Mouse (Mus musculus) brown adipose tissue, adult 24 weeks (tissue): Measurements from ENCODE around the gene Tubb3. TPM values are rescaled to one million over a fixed set of nuclear protein-coding genes. Genes with fewer than 3 reads are reported as not detected.
"Not testable (repeated sequence)": the region's sequence is repeated elsewhere in the genome, so short reads cannot be mapped to it uniquely, and the experiment has no call there.

Experiments used
- H3K27ac ChIP-seq: fragments of 200-500 bp; replicated peaks from 2 replicates; pipeline ENCODE4 v1.5.1; 2012; ENCODE audit warnings: low read depth, mild to moderate bottlenecking, low read length
- H3K4me1 ChIP-seq: fragments of 200-500 bp; 2 replicates; pipeline ENCODE4 v1.6.1; 2012; ENCODE audit warnings: low read length, mixed read lengths; ENCODE audit not compliant: control insufficient read depth, insufficient read depth, insufficient read length
- H3K4me3 ChIP-seq: fragments of 200-500 bp; 2 replicates; pipeline ENCODE4 v1.5.1; 2012; ENCODE audit warnings: low read depth, mild to moderate bottlenecking, low read length, moderate library complexity; ENCODE audit not compliant: insufficient read depth
- polyA plus RNA-seq: library from polyadenylated mRNA; stranded (reverse); fragments of >200 nt; gene quantifications from 2 replicates; pipeline ENCODE4 v1.2.4, GENCODE M21; 2012; ENCODE audit not compliant: missing spikeins, insufficient read depth, insufficient read length

Tubb3 gene
- polyA plus RNA-seq, 1 experiment: 0.75 TPM

DNA sequence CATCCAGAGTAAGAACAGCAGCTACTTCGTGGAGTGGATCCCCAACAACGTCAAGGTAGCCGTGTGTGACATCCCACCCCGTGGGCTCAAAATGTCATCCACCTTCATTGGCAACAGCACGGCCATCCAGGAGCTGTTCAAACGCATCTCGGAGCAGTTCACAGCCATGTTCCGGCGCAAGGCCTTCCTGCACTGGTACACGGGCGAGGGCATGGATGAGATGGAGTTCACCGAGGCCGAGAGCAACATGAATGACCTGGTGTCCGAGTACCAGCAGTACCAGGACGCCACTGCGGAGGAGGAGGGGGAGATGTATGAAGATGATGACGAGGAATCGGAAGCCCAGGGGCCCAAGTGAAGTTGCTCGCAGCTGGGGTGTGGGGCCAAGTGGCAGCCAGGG, 10.1 kb downstream of the Tubb3 start:
- no peak overlapping the region for H3K4me3 ChIP-seq
- H3K27ac ChIP-seq: no peak overlapping the region
- H3K4me1 ChIP-seq: no peaks in the 10 kb centered on the region

DNA sequence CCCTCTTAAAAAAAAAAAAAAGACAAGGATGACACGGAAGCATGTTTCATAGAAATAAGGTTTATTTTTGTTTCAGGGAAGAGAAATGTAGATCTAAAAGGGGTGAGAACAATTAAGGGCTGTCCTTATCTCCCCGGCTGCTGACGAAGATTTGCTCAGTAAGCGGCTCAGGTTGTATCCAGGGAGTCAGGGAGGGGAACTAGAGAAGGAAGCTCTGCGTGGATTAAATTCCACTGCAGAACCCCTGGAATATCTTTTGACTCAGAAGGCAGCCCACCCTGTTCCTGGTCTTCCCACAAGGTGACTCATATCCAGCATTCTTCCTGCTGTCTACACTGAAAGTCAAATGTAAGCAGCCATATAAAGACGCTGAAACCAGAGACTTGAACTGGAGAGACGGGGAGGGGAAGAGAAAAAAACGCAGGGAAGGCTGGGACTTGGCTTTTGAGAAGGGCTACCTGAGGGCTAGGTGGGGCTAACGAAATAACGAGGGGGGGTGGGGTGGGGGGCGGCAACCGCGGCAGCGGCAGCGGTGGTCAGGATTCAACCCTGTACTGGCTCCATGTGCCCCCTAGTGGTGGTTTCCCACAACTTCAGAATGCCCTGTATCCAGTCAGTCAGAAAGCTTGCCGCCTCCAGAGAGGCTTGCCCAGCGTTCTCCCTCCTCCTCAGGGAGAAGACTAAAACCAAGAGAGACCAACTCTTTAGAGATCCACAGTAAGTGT, 11.0 kb downstream of the Tubb3 start:
- no peaks in the 10 kb centered on the region for H3K4me1 ChIP-seq
- H3K27ac ChIP-seq: no peak overlapping the region
- H3K4me3 ChIP-seq: no peak overlapping the region

DNA sequence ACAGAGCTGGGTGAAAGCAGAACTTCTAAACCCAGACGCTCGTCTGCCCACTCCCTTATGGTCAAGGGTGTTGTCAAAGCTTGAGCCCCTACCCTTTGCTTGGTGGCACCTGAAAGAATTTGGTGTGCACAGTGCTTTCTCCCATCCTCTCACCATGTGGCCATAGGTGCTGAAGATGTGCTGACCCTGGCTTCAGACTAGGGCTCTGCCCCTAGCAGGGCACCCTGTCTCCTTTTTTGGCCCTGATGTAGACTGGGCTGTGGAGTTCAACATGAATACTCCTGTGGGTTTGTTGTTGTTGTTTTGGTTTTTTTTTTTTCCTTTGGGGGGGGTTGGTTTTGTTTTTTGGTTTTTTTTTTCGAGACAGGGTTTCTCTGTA, 11.5 kb downstream of the Tubb3 start:
- Histone ChIP-seq H3K4me3 (no peak overlapping the region), H3K4me1 (no peaks in the 10 kb centered on the region), H3K27ac (no peak overlapping the region)

DNA sequence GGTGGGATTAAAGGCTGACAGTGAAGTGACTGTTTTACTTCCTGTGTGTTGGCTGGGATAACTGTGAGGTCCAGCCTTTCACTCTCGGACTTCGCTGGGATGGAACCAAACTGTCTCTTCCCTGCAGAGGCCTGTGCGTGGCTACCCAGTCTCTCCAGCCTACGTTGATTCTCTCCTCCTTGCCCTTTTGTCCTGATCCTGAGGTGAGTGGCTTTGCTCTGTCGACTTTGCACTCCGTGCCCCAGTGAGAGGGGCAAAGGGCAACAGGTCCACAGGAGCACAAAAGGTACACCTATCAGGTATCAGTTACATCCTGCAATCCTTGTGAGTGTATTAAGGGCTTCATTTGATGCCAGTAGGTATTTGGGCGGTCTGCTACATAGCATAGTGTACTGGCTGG, 12.2 kb downstream of the Tubb3 start, which contains the start of gene Def8:
Gene Def8 (plus strand): TSS at position 87 of the 400 bp plus-strand sequence.
- no peaks in the 10 kb centered on the region for H3K4me1 ChIP-seq
- no peak within 1 kb of the TSS for H3K27ac ChIP-seq
- no peak within 1 kb of the TSS for H3K4me3 ChIP-seq

DNA sequence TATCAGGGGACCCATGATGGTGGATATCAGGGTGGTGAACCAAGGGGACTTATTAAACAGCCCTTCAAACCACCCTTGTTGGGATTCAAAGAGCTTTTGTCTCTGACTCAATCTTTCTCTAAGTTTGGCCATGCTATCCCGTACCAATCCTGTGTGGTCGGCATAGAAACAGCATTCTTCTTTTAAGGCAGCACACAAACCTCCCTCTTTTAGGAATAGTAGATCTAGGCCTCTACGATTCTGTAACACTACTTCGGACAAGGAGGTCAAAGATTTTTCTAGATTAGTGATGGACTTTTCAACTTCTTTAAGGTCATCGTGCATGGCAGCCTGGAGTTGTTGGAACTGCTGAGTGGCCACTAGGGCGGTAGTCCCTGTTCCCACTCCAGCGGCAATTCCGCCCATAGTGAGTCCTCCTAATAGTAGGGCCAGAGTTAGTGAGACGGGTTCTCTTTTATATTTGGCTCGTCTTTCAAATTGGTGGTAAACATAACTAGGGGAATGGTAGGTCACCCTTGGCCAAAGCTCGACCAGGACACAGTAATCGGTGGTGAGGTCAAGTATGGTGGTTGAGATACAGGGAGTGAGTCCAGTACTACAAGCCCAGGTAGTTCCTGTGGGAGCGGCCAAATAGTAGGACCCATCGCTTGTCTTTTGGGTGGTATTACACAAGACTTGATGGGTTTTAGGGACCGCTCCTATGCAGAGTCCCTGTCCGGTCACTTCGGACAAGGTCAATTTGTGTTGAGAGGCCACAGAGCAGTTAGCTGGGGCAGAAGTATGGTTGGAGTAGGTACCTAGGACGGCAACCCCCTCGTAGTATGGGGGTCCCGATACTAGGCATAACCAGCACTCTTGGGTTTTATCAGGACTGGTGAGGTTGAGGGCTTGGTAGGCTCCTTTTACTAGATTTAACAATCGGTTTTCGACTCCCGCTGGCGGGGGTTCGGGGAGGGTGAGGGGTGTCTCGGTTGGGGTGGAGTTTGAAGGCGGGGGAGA, 15.6 kb downstream of the Tubb3 start:
- Histone ChIP-seq H3K4me3 (no peak overlapping the region), H3K4me1 (no peaks in the 10 kb centered on the region), H3K27ac (no peak overlapping the region)

DNA sequence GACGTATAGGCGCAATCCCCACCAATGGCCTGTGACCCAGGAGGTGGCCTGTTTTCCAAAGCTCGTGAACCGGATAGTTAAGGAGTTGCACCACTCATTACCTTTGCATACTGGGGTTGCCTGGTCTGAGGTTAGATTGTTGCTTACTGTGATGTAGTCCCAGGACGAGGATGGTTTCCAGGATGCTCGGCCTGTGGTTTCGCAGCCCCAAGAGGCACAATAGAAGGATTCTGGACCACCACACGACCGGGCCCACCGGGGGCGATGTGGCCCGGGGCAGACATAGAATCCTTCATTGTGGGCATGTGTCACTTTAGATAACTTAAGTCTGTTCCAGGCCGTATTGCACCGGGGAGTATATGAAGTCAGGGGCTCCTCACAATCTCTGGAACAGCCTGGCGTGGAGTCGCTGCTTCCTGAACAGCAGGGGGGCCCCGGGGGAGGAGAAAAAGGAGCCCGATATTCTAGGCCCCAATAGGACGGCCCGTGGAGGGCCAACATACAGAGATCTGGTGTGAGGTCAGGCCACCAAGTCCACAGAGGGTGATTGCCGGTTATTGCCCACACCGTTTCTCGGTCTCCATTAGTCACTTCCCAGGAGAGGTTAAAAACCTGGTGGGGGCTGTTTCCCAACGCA, 16.5 kb downstream of the Tubb3 start:
- Histone ChIP-seq H3K27ac (no peak overlapping the region), H3K4me3 (no peak overlapping the region), H3K4me1 (no peaks in the 10 kb centered on the region)

DNA sequence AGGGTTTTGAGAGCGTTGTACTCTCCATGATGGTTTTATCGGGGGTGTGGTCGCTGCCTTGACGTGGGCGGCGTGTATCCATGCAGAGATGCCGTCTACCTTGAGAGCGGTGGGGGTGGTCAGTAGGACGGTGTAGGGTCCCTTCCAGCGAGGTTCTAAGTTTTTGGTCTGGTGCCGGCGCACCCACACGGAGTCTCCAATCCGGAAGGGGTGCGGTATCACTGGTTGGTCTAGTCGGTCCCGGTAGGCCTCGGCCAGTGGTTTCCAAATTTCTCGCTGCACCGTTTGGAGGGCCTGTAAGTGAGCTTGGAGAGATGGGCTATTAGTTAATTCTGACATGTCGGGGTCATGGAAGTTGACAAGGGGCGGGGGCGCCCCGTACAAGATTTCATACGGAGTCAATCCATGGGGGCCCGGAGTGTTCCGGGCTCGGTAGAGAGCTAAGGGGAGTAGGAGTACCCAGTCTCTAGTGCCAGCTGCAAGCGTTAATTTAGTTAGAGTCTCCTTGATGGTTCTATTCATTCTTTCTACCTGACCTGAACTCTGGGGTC, 17.2 kb downstream of the Tubb3 start:
- H3K4me1 ChIP-seq: no peaks in the 10 kb centered on the region
- no peak overlapping the region for H3K4me3 ChIP-seq
- no peak overlapping the region for H3K27ac ChIP-seq

DNA sequence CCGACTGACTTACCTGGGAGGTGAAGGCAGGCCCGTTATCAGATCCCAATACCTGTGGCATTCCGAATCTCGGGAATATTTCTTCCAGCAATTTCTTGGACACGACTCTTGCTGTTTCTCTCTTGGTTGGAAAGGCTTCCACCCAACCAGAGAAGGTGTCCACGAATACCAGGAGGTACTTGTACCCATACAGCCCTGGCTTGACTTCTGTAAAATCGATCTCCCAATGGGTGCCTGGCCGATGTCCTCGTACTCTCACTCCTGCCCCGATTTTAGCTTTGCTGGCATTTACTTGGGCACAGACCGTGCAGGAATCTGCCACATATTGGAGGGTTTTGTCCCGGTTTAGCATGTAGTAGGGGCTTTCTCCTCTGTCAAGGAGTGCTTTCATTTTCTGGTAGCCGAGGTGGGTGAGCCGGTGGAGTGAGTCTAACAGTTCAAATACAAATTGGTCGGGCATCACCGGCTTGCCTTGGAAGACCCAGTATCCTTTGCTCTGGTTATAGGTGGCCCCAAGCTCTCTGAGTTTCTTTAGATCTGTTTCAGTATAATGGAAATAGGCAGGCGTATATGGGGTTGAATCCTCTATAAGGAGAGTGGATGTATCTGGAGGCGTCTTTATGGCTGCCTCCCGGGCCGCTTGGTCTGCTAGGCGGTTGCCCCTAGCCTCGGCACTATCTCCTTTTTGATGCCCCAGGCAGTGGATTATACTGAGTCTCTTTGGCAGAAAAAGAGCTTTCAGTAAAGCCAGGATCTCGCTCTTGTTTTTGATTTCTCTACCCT, 17.9 kb downstream of the Tubb3 start:
- no peak overlapping the region for H3K27ac ChIP-seq

DNA sequence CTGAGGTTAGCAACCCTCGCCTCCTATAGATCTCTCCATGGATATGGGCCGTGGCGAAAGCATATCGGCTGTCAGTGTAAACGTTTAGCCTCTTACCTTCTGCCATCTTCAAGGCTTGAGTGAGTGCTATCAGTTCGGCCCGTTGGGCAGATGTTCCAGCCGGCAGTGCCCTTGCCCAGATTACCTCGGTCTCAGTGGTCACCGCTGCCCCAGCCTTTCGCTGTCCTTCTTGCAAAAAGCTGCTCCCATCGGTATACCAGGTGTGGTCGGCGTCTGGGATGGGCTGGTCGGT, 18.4 kb downstream of the Tubb3 start:
- not testable (repeated sequence) for H3K27ac ChIP-seq, H3K4me1 ChIP-seq, H3K4me3 ChIP-seq

More for the DNA sequence above, 17.9 kb downstream of the Tubb3 start:
- Histone ChIP-seq H3K4me3 (no peak overlapping the region), H3K4me1 (no peaks in the 10 kb centered on the region)

DNA sequence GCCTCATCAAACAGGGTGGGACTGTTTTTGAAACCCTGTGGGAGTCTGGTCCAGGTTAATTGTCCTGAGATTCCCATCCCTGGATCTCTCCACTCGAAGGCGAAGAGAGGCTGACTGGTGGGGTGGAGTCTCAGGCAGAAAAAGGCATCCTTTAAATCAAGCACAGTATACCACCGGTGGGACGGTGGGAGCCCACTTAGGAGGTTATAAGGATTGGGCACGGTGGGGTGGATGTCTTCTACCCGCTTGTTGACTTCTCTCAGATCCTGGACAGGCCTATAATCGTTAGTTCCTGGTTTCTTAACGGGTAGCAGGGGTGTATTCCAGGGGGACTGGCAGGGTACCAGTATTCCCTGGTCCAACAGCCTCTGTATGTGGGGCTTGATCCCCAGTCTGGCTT, 19.7 kb downstream of the Tubb3 start:
- not testable (repeated sequence) for H3K27ac ChIP-seq, H3K4me3 ChIP-seq

DNA sequence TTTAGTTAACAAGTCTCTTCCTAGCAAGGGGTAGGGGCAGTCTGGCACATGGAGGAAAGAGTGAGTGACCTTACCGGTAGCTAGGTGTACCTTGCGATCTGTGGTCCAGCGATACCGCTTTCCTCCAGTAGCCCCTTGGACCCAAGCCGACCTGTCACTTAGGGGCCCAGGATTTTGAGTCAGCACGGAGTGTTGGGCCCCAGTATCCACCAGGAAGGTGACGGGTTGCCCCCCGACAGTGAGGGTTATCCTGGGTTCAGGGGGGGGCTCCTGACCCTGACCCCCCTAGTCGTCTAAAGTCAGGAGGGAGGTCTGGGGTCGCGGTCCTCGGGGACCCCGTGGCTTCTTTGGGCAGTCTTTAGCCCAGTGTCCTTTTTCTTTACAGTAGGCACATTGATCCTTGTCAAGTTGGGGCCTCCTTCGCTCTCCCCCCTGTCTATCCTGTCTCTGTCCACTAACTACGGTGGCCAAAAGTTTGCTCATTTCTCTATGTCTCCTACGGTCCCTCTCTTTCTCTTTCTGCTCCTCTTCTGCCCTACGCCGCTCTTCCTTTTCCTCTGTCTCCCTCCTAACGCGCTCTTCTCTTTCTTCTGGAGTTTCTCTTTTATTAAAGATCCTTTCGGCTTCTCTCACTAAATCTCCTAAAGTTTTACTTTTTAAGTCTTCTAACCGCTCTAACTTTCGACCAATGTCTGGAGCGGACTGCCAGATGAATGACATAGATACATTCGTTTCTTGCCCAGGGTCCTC, 20.6 kb downstream of the Tubb3 start:
- no peaks in the 10 kb centered on the region for H3K4me1 ChIP-seq
- no peak overlapping the region for H3K27ac ChIP-seq
- H3K4me3 ChIP-seq: no peak overlapping the region

More for the DNA sequence above, 19.7 kb downstream of the Tubb3 start:
- H3K4me1 ChIP-seq: not testable (repeated sequence)

DNA sequence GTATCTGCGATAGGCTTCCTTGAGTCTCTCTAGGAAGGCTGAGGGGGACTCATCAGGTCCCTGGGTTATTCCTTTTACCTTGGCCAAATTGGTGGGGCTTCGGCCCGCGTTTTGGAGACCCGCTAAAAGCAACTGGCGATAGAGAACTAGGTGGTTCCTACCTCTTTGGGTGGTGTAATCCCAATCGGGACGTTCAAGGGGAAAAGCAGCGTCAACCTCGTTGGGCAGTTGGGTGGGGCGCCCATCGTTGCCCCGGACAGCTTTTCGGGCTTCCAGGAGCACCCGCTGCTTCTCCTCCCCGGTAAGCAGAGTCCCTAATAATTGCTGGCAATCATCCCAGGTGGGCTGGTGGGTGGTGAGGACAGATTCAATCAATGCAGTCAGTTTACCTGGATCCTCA, 21.2 kb downstream of the Tubb3 start:
- Histone ChIP-seq H3K4me1 (no peaks in the 10 kb centered on the region), H3K27ac (no peak overlapping the region), H3K4me3 (no peak overlapping the region)

DNA sequence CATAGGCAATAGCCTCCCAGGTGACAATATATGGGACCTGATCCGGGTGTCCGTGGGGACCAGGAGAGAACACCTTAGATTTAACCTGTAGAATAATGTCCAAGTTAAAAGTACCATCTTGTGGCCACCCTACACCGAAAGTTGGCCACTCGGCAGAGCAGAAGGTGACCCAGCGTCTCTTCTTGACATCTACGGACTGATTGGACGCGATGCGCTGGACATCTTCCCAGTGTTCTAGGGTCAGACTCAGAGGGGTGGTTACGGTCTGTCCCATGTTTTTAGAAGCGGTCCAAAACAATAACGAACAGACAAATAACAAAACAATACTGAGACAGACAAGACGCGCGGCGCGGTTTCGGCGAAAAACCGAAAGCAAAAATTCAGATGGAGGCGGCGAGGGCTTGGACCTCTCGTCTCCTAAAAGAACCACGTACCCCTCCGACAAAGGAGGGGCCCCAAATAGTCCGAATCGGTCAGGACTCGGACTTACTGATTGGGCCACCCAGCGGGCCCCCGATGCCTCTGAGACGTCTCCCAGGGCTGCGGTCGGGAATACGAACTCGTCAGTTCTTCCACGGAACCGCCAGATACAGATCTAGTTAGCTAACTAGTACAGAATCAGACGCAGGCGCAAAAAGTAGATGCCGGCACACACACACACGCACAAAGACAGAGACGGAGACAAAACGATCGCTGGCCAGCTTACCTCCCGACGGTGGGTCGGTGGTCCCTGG, 22.2 kb downstream of the Tubb3 start:
- H3K4me3 ChIP-seq, H3K4me1 ChIP-seq, H3K27ac ChIP-seq: not testable (repeated sequence)
